Mouse (Mus musculus) hindbrain, embryonic 14.5 days (tissue): Measurements from ENCODE around the gene 1700025G04Rik. TPM values are rescaled to one million over a fixed set of nuclear protein-coding genes. Genes with fewer than 3 reads are reported as not detected.

Experiments
- ATAC-seq: fragments of 200-750 bp; cut with Nextera tagmentation; 2 replicates; pipeline ENCODE4 v1.8.0; 2017; ENCODE audit warnings: moderate number of reproducible peaks, mild to moderate bottlenecking, moderate TSS enrichment, moderate library complexity; ENCODE audit not compliant: low FRiP score
- DNase-seq: peaks from one replicate; pipeline ENCODE4 v3.0.0-alpha.2; 2015; ENCODE audit warnings: low spot score
- H3K27ac ChIP-seq: fragments of 300-500 bp; sonication (generic); 2 replicates; pipeline ENCODE4 v1.5.1; 2014; ENCODE audit warnings: mild to moderate bottlenecking, moderate library complexity
- H3K27me3 ChIP-seq: fragments of 300-500 bp; sonication (generic); 2 replicates; pipeline ENCODE4 v1.6.1; 2014; ENCODE audit warnings: mild to moderate bottlenecking, low read length, mixed read lengths; ENCODE audit not compliant: control insufficient read depth, insufficient read depth
- H3K36me3 ChIP-seq: fragments of 300-500 bp; sonication (generic); replicated peaks from 2 replicates; pipeline ENCODE4 v1.6.1; 2014; ENCODE audit not compliant: control insufficient read depth, insufficient read depth
- H3K4me1 ChIP-seq: fragments of 300-500 bp; sonication (generic); replicated peaks from 2 replicates; pipeline ENCODE4 v1.6.1; 2014; ENCODE audit warnings: antibody characterized with exemption, low read length, mixed read lengths; ENCODE audit not compliant: control insufficient read depth, insufficient read depth
- H3K4me2 ChIP-seq: fragments of 300-500 bp; sonication (generic); replicated peaks from 2 replicates; pipeline ENCODE4 v1.6.1; 2014; ENCODE audit warnings: mild to moderate bottlenecking, moderate library complexity
- H3K4me3 ChIP-seq: fragments of 300-500 bp; sonication (generic); replicated peaks from 2 replicates; pipeline ENCODE4 v1.5.1; 2014; ENCODE audit warnings: mild to moderate bottlenecking, low read length
- H3K9ac ChIP-seq: fragments of 300-500 bp; sonication (generic); 2 replicates; pipeline ENCODE4 v1.6.1; 2014
- H3K9me3 ChIP-seq: fragments of 300-500 bp; sonication (generic); 2 replicates; pipeline ENCODE4 v1.6.1; 2016; ENCODE audit warnings: low read length; ENCODE audit not compliant: control insufficient read depth
- WGBS: fragments of 180-500 bp; shearing (Covaris S2); extraction: QIAGEN DNeasy Blood & Tissue Kit; methylation state at CpG from one replicate; pipeline ENCODE4 v1.1.7; 2014; 5-methylcytosine and 5-hydroxymethylcytosine counted together
- polyA plus RNA-seq: library from polyadenylated mRNA; unstranded; fragments of >200 nt; fragmentation: Nextera tagmentation; extraction: Ambion mirVana; gene quantifications from 2 replicates; pipeline ENCODE4 v1.2.1, GENCODE M21; 2014

Gene 1700025G04Rik
- polyA plus RNA-seq, 1 experiment from 2014 or later, result 32.6 TPM

GRCm38 (mm10) chr1:152081121-152081520, 8.8 kb downstream of the 1700025G04Rik start:
- Histone ChIP-seq H3K4me1 (peaks cover 48% of the 10 kb centered on the region), H3K4me3 (no peak overlapping the region), H3K9ac (no peak overlapping the region), H3K4me2 (no peak overlapping the region), H3K36me3 (no peaks in the 10 kb centered on the region), H3K9me3 (no peaks in the 10 kb centered on the region), H3K27ac (no peak overlapping the region), H3K27me3 (no peaks in the 10 kb centered on the region)
- ATAC-seq (no peak), DNase-seq (no peak)
- WGBS, result 95% methylated on average over 7 of the region's 7 CpGs

- Histone ChIP-seq H3K27ac (no peak overlapping the region), H3K4me1 (peaks cover 48% of the 10 kb centered on the region), H3K27me3 (no peaks in the 10 kb centered on the region), H3K4me2 (no peak overlapping the region), H3K9ac (no peak overlapping the region), H3K9me3 (no peaks in the 10 kb centered on the region), H3K36me3 (no peaks in the 10 kb centered on the region), H3K4me3 (no peak overlapping the region)
- ATAC-seq, result no peak
- 72% methylated on average over 6 of the region's 6 CpGs for WGBS
- no peak for DNase-seq
These were observed 9.7 kb downstream of the 1700025G04Rik start for GRCm38 (mm10) chr1:152080244-152080643.

- no peaks in the 10 kb centered on the region for H3K27me3 ChIP-seq
- H3K27ac ChIP-seq, result peak overlapping the region; percentile 58
- H3K9me3 ChIP-seq, result no peaks in the 10 kb centered on the region
- H3K4me3 ChIP-seq, result no peak overlapping the region
- peak overlapping the region; percentile 38 for H3K4me2 ChIP-seq
- H3K9ac ChIP-seq, result no peak overlapping the region
- no peaks in the 10 kb centered on the region for H3K36me3 ChIP-seq
- ATAC-seq (0 out of 2 replicates have a peak, but pooled peaks have one; percentile 47), DNase-seq (no peak)
- 28% methylated on average over 11 of the region's 11 CpGs for WGBS
- peaks cover 31% of the 10 kb centered on the region for H3K4me1 ChIP-seq
These were observed 12.7 kb downstream of the 1700025G04Rik start for GRCm38 (mm10) chr1:152077171-152077715.

- Histone ChIP-seq H3K9ac (no peak overlapping the region), H3K9me3 (no peaks in the 10 kb centered on the region), H3K36me3 (no peaks in the 10 kb centered on the region), H3K4me3 (no peak overlapping the region), H3K4me2 (no peak overlapping the region), H3K4me1 (peaks cover 35% of the 10 kb centered on the region), H3K27me3 (no peaks in the 10 kb centered on the region), H3K27ac (0 out of 2 replicates have a peak overlapping the region, but pooled peaks have one; percentile 22)
- no peak; the same call in 1 of the 2 replicates for ATAC-seq
- 64% methylated on average over 14 of the region's 14 CpGs for WGBS
- no peak for DNase-seq
These were observed 13.6 kb downstream of the 1700025G04Rik start for GRCm38 (mm10) chr1:152076222-152076845.

- Histone ChIP-seq H3K36me3 (no peaks in the 10 kb centered on the region), H3K27me3 (no peaks in the 10 kb centered on the region), H3K9me3 (no peaks in the 10 kb centered on the region), H3K4me3 (no peak overlapping the region), H3K4me2 (no peak overlapping the region), H3K9ac (no peak overlapping the region), H3K27ac (no peak overlapping the region), H3K4me1 (peaks cover 40% of the 10 kb centered on the region)
- 42% methylated on average over 6 of the region's 6 CpGs for WGBS
- DNase-seq (no peak), ATAC-seq (peak; percentile 41; the same call in 1 of the 2 replicates)
These were observed 14.2 kb downstream of the 1700025G04Rik start for GRCm38 (mm10) chr1:152075725-152076124.

- Histone ChIP-seq H3K9me3 (no peaks in the 10 kb centered on the region), H3K4me3 (no peak overlapping the region), H3K36me3 (no peaks in the 10 kb centered on the region), H3K4me2 (no peak overlapping the region), H3K4me1 (peaks cover 27% of the 10 kb centered on the region), H3K27ac (no peak overlapping the region), H3K27me3 (no peaks in the 10 kb centered on the region), H3K9ac (no peak overlapping the region)
- no peak for DNase-seq
- no peak for ATAC-seq
- 53% methylated on average over 4 of the region's 4 CpGs for WGBS
These were observed 19.5 kb downstream of the 1700025G04Rik start for GRCm38 (mm10) chr1:152070441-152070840.

GRCm38 (mm10) chr1:152069745-152070144, 20.2 kb downstream of the 1700025G04Rik start:
- no peaks in the 10 kb centered on the region for H3K27me3 ChIP-seq
- no peaks in the 10 kb centered on the region for H3K36me3 ChIP-seq
- WGBS, result 25% methylated on average over 7 of the region's 7 CpGs
- DNase-seq (no peak), ATAC-seq (no peak)
- no peak overlapping the region for H3K4me3 ChIP-seq
- peaks cover 25% of the 10 kb centered on the region for H3K4me1 ChIP-seq
- peak overlapping the region; percentile 29; the same call in 1 of the 2 replicates for H3K27ac ChIP-seq
- H3K9me3 ChIP-seq, result no peaks in the 10 kb centered on the region
- 0 out of 2 replicates have a peak overlapping the region, but pooled peaks have one; percentile 10 for H3K4me2 ChIP-seq
- H3K9ac ChIP-seq, result no peak overlapping the region

- Histone ChIP-seq H3K9me3 (no peaks in the 10 kb centered on the region), H3K9ac (no peak overlapping the region), H3K36me3 (no peaks in the 10 kb centered on the region), H3K4me3 (no peak overlapping the region), H3K27me3 (no peaks in the 10 kb centered on the region), H3K4me2 (no peak overlapping the region), H3K4me1 (peaks cover 21% of the 10 kb centered on the region), H3K27ac (no peak overlapping the region)
- ATAC-seq (no peak), DNase-seq (no peak)
These were observed 22.0 kb downstream of the 1700025G04Rik start for GRCm38 (mm10) chr1:152067919-152068318.

GRCm38 (mm10) chr1:152065527-152065926, 24.4 kb downstream of the 1700025G04Rik start:
- Histone ChIP-seq H3K4me2 (no peak overlapping the region), H3K9me3 (no peaks in the 10 kb centered on the region), H3K4me1 (peaks cover 8% of the 10 kb centered on the region), H3K36me3 (no peaks in the 10 kb centered on the region), H3K9ac (no peak overlapping the region), H3K27ac (no peak overlapping the region), H3K27me3 (no peaks in the 10 kb centered on the region), H3K4me3 (no peak overlapping the region)
- WGBS, result 96% methylated on average over 7 of the region's 7 CpGs
- ATAC-seq, result no peak
- DNase-seq, result no peak
